Mouse (Mus musculus): ENCODE measurements around the gene 4930502E18Rik. TPM values are rescaled to one million over a fixed set of nuclear protein-coding genes. Genes with fewer than 3 reads are reported as not detected.

The 4930502E18Rik gene
- polyA plus RNA-seq, 1 experiment from 2014 or later = 0.20 TPM

DNA sequence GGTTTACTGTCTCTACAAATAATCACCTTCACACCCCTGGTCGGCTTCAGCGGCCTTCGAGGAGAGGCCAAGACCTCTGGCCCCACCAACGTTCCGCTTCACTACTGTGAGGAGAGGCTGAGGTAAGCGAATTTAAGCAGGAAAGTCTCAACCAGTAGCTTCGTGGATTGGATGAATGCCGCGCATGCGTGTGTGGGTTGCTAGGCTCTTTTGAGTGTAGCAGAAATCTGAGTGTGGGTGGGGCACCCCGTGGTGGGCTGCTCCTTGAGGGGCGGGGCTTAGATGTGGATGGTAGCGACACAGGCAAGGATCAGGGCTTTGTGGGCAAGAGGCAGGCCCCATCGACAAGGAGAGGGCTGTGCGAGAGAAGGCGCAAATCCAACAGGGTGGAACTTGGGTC, 33.1 kb downstream of the 4930502E18Rik start, which contains the start of gene 1700013H16Rik:
TSS of gene 1700013H16Rik (minus strand) at position 96 of the 400 bp plus-strand sequence.
- DNase-seq (ENCODE audit: low spot score) = no peak
- no peak within 1 kb of the TSS for H3K4me3 ChIP-seq
- H3K4me1 ChIP-seq = no peaks in the 10 kb centered on the region
- peaks cover 20% of the 10 kb centered on the region for H3K9me3 ChIP-seq
- H3K36me3 ChIP-seq (replicated peaks) = no peaks in the 10 kb centered on the region
- WGBS = 94% methylated on average over 16 of the region's 16 CpGs
- H3K27ac ChIP-seq (replicated peaks) = no peak within 1 kb of the TSS
- H3K27me3 ChIP-seq (replicated peaks; ENCODE audit: low read depth, poor library complexity, severe bottlenecking) = no peaks in the 10 kb centered on the region

DNA sequence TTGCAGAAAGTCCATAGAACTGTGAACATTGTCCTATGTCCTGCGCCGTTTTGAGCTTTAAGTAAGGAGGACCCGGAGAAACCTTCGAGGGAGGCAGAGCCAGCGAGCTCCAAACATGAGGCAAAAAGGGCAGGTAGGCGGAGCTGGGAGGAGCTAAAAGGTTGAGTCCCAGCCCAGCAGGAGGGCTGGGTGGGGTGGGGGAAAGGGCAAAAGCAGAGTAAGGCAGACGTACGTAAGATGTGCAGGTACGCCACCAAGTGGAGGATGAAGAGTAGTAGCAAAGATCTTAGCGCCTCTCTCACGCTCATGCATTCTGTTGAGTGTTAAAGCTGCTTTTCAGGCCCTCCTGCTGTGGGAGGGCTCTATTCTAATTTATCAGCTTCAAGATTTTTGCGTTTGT, 51.6 kb downstream of the 4930502E18Rik start, which contains the start of gene Zfp36l3:
TSS of gene Zfp36l3 (minus strand) at position 119 of the 400 bp plus-strand sequence.
- no peaks in the 10 kb centered on the region for H3K27me3 ChIP-seq (replicated peaks; ENCODE audit: low read depth, poor library complexity, severe bottlenecking)
- WGBS = 89% methylated on average over 12 of the region's 12 CpGs
- no peaks in the 10 kb centered on the region for H3K4me1 ChIP-seq
- H3K36me3 ChIP-seq (replicated peaks) = no peaks in the 10 kb centered on the region
- DNase-seq (ENCODE audit: low spot score) = no peak
- no peak within 1 kb of the TSS for H3K4me3 ChIP-seq
- no peak within 1 kb of the TSS for H3K27ac ChIP-seq (replicated peaks)
- peaks cover 14% of the 10 kb centered on the region for H3K9me3 ChIP-seq

Other genes with a start within 250 kb of the 4930502E18Rik start
- gene Rtl8c, start 116.8 kb upstream of the 4930502E18Rik start, polyA plus RNA-seq (2016; fragmentation: Nextera tagmentation; extraction: Ambion mirVana) = 25.0 and 26.3 TPM in 2 replicates
- gene Gm14597, start 115.8 kb upstream of the 4930502E18Rik start, polyA plus RNA-seq (2016; fragmentation: Nextera tagmentation; extraction: Ambion mirVana) = not detected in 2 replicates
- gene Rtl8a, start 81.1 kb upstream of the 4930502E18Rik start, polyA plus RNA-seq (2016; fragmentation: Nextera tagmentation; extraction: Ambion mirVana) = 44.2 and 50.6 TPM in 2 replicates
- gene Rtl8b, start 54.4 kb upstream of the 4930502E18Rik start, polyA plus RNA-seq (2016; fragmentation: Nextera tagmentation; extraction: Ambion mirVana) = 46.4 and 47.1 TPM in 2 replicates
- not detected in 2 replicates for gene 1700013H16Rik, start 33.0 kb downstream of the 4930502E18Rik start, polyA plus RNA-seq (2016; fragmentation: Nextera tagmentation; extraction: Ambion mirVana)
- gene Zfp36l3, start 51.6 kb downstream of the 4930502E18Rik start, polyA plus RNA-seq (2016; fragmentation: Nextera tagmentation; extraction: Ambion mirVana) = not detected in 2 replicates
- 0.50 and 0.73 TPM in 2 replicates for gene Xlr, start 72.9 kb downstream of the 4930502E18Rik start, polyA plus RNA-seq (2016; fragmentation: Nextera tagmentation; extraction: Ambion mirVana)

Measured in embryonic facial prominence, embryonic 10.5 days (tissue).